8 mouse cellular contexts compared by ENCODE assay signal in genomic region chr19:5845319-5846135, GRCm38 (mm10). TPM values are rescaled to one million over a fixed set of nuclear protein-coding genes. Genes with fewer than 3 reads are reported as not detected.
DNase-seq lines count a peak whose midpoint lies in the region; TF ChIP-seq lines count a peak whose summit lies in the region.

No protein-coding gene starts in this region.

- DNase-seq in R1 (ENCODE audit: low read depth, low spot score), result peak; percentile 97
- peak; percentile 96 to 97 for DNase-seq in cerebellum, postnatal 25 days
- peak; percentile 98 for DNase-seq in gastrocnemius, adult 2 months
- DNase-seq in hindlimb bud, embryonic 11.5 days (ENCODE audit: extremely low spot score, low read depth, low spot score), result peak; percentile 72
- peak; percentile 84 to 85 for DNase-seq in left cerebral cortex, adult 8-10 months (ENCODE audit: low spot score in 2 of 2)
- peak; percentile 95 to 96 for DNase-seq in right cerebral cortex, postnatal 10 days (ENCODE audit: low spot score in 2 of 2)
- peak; percentile 92 for DNase-seq in urinary bladder, postnatal 25 days (ENCODE audit: low spot score)

- intact Hi-C loops in gastrocnemius, adult 2 months (cut with DNase I), result loop anchor here (1.0 kb wide), 1 partner anchor 42 kb away; no protein-coding TSS in a partner anchor

- no peaks in the 10 kb centered on the region for H3K9me3 ChIP-seq in megakaryocyte, embryonic 14.5 days

- peaks cover 68% of the 10 kb centered on the region for H3K4me1 ChIP-seq in megakaryocyte, embryonic 14.5 days

- peak overlapping the region; percentile 94 for H3K4me3 ChIP-seq in gastrocnemius, adult 2 months
- H3K4me3 ChIP-seq in megakaryocyte, embryonic 14.5 days (replicated peaks), result peak overlapping the region; percentile 99

- TF ChIP-seq CTCF in gastrocnemius, adult 2 months (IDR thresholded peaks at IDR 0.05), result no peak

- H3K27me3 ChIP-seq in megakaryocyte, embryonic 14.5 days (replicated peaks), result no peaks in the 10 kb centered on the region

- H3K36me3 ChIP-seq in megakaryocyte, embryonic 14.5 days (replicated peaks; ENCODE audit: low read length), result peaks cover 47% of the 10 kb centered on the region

- H3K27ac ChIP-seq in gastrocnemius, adult 2 months, result peak overlapping the region; percentile 98

RNA-seq across cellular contexts. Expression of gene Frmd8, which starts 29.5 kb away (rescaled TPM):
- total RNA-seq in gastrocnemius, adult 2 months (2021), result 1 to 10 TPM; 3.4 to 4.0 TPM
- total RNA-seq in left cerebral cortex, adult 8-10 months (2022), result 10 to 100 TPM; 12.1 to 19.9 (median 13.7) TPM
- 28.5 and 57.6 TPM in 2 replicates for polyA plus RNA-seq in megakaryocyte, embryonic 14.5 days (2012; ENCODE audit: insufficient read depth, low replicate concordance)

RNA-seq across cellular contexts. Expression of gene Slc25a45, which starts 32.1 kb away (rescaled TPM):
- under 1 TPM; 0.79 to 0.84 TPM for total RNA-seq in gastrocnemius, adult 2 months (2021)
- 1 to 10 TPM; 3.2 to 5.1 (median 4.1) TPM for total RNA-seq in left cerebral cortex, adult 8-10 months (2022)
- 3.6 and 6.9 TPM in 2 replicates for polyA plus RNA-seq in megakaryocyte, embryonic 14.5 days (2012; ENCODE audit: insufficient read depth, low replicate concordance)

RNA-seq across cellular contexts. Expression of gene Tigd3, which starts 48.4 kb away (rescaled TPM):
- under 1 TPM; 0.10 to 0.20 TPM for total RNA-seq in gastrocnemius, adult 2 months (2021)
- total RNA-seq in left cerebral cortex, adult 8-10 months (2022), result 1 to 10 TPM; 3.9 to 5.6 (median 5.0) TPM
- polyA plus RNA-seq in megakaryocyte, embryonic 14.5 days (2012; ENCODE audit: insufficient read depth, low replicate concordance), result 0.57 and 1.3 TPM in 2 replicates

Comparison
In these comparisons a context has a peak if more than half of its experiments do, and no peak if none do; other contexts are left out.
1. Peak in every context shown above with its lines: DNase-seq, H3K4me3 ChIP-seq and H3K27ac ChIP-seq.
2. RNA of gene Tigd3, which starts 48.4 kb away (total RNA-seq): 3.9 to 5.6 TPM in left cerebral cortex, adult 8-10 months; 0.10 to 0.20 TPM in gastrocnemius, adult 2 months; every median in the first group is over 4 times any median in the second.